Mouse (Mus musculus): ENCODE data around the gene Ppil2. TPM values are rescaled to one million over a fixed set of nuclear protein-coding genes. Genes with fewer than 3 reads are reported as not detected.

Ppil2 gene
- polyA plus RNA-seq, 1 experiment from 2014 or later = 135 TPM

GRCm38 (mm10) chr16:17117309-17117799 lies 6.3 kb upstream of the Ppil2 start:
- no peaks in the 10 kb centered on the region for H3K4me1 ChIP-seq (ENCODE audit: control insufficient read depth, insufficient read depth, low read depth, low read length)
- no peak overlapping the region for H3K4me3 ChIP-seq (ENCODE audit: low read length)
- 85% methylated on average over 5 of the region's 5 CpGs for WGBS
- H3K36me3 ChIP-seq (ENCODE audit: control insufficient read depth, insufficient read depth, low read length) = no peaks in the 10 kb centered on the region
- no peak overlapping the region for H3K4me2 ChIP-seq (ENCODE audit: low read length)
- no peaks in the 10 kb centered on the region for H3K27me3 ChIP-seq (replicated peaks; ENCODE audit: control insufficient read depth, insufficient read depth, low read length)
- no peaks in the 10 kb centered on the region for H3K9me3 ChIP-seq (ENCODE audit: control insufficient read depth, low read length)
- H3K9ac ChIP-seq (ENCODE audit: low read depth, low read length) = no peak overlapping the region
- no peak for ATAC-seq
- H3K27ac ChIP-seq (ENCODE audit: low read depth, low read length) = no peak overlapping the region

DNA sequence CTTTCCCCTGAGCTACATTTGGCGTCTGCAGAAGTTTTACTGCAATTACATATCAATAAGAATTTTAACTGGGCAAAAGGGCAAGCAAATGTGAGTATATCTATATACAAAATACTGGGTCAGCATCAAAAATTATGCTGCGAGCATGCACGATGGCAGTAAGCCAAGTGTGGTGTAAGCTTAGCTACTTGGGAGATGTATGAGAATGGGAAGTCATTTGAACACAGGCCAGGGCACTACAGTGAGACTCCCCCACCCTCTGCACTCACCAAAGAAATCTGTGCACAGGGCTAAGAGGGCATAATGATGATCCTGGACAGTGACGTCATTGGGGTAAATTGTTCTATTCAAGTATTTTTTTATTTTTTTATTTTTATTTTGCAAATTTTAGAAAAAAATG lies 6.5 kb downstream of the Ppil2 start:
- H3K9ac ChIP-seq (ENCODE audit: low read depth, low read length) = no peak overlapping the region
- 77% methylated on average over 4 of the region's 4 CpGs for WGBS
- ATAC-seq = no peak
- H3K27ac ChIP-seq (ENCODE audit: low read depth, low read length) = no peak overlapping the region
- H3K36me3 ChIP-seq (ENCODE audit: control insufficient read depth, insufficient read depth, low read length) = peaks cover 10% of the 10 kb centered on the region
- no peak overlapping the region for H3K4me3 ChIP-seq (ENCODE audit: low read length)
- H3K27me3 ChIP-seq (replicated peaks; ENCODE audit: control insufficient read depth, insufficient read depth, low read length) = no peaks in the 10 kb centered on the region
- H3K4me1 ChIP-seq (ENCODE audit: control insufficient read depth, insufficient read depth, low read depth, low read length) = peaks cover 2% of the 10 kb centered on the region; the same call in 1 of the 2 replicates
- H3K4me2 ChIP-seq (ENCODE audit: low read length) = no peak overlapping the region
- no peaks in the 10 kb centered on the region for H3K9me3 ChIP-seq (ENCODE audit: control insufficient read depth, low read length)

- peak; percentile 75 for ATAC-seq
- no peak overlapping the region for H3K4me3 ChIP-seq (ENCODE audit: low read length)
- no peak overlapping the region for H3K9ac ChIP-seq (ENCODE audit: low read depth, low read length)
- no peaks in the 10 kb centered on the region; the same call in 1 of the 2 replicates for H3K4me1 ChIP-seq (ENCODE audit: control insufficient read depth, insufficient read depth, low read depth, low read length)
- 62% methylated on average over 7 of the region's 7 CpGs for WGBS
- no peak overlapping the region for H3K27ac ChIP-seq (ENCODE audit: low read depth, low read length)
- H3K9me3 ChIP-seq (ENCODE audit: control insufficient read depth, low read length) = no peaks in the 10 kb centered on the region
- peaks cover 14% of the 10 kb centered on the region for H3K36me3 ChIP-seq (ENCODE audit: control insufficient read depth, insufficient read depth, low read length)
- H3K4me2 ChIP-seq (ENCODE audit: low read length) = no peak overlapping the region
- H3K27me3 ChIP-seq (replicated peaks; ENCODE audit: control insufficient read depth, insufficient read depth, low read length) = no peaks in the 10 kb centered on the region
Measured at GRCm38 (mm10) chr16:17102630-17103220, 8.3 kb downstream of the Ppil2 start.

DNA sequence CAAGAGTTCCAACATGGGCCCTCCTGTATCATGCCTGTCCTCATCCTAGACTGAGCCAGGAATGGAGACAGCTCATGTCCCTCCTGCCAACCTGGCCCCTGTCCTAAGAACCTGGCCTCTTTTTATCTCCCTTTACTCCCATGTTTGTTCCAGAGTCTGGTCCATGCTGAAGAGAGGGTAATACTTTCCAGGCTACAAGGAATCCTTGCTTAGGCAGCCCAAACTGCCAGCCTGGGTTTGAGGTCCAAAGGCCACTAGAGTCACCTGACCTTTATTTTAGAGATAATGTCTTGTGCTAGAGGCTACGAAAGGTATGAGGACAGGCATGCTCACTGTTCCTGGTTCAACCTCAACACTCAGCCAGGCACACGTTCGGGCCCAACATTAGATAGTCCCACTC lies 14.1 kb downstream of the Ppil2 start:
- H3K4me3 ChIP-seq (ENCODE audit: low read length) = no peak overlapping the region
- no peak overlapping the region for H3K4me2 ChIP-seq (ENCODE audit: low read length)
- H3K9ac ChIP-seq (ENCODE audit: low read depth, low read length) = no peak overlapping the region
- no peak overlapping the region for H3K27ac ChIP-seq (ENCODE audit: low read depth, low read length)
- H3K9me3 ChIP-seq (ENCODE audit: control insufficient read depth, low read length) = no peaks in the 10 kb centered on the region
- H3K27me3 ChIP-seq (replicated peaks; ENCODE audit: control insufficient read depth, insufficient read depth, low read length) = no peaks in the 10 kb centered on the region
- peaks cover 32% of the 10 kb centered on the region for H3K36me3 ChIP-seq (ENCODE audit: control insufficient read depth, insufficient read depth, low read length)
- no peaks in the 10 kb centered on the region for H3K4me1 ChIP-seq (ENCODE audit: control insufficient read depth, insufficient read depth, low read depth, low read length)
- WGBS = 100% methylated on average over 3 of the region's 3 CpGs
- ATAC-seq = no peak

DNA sequence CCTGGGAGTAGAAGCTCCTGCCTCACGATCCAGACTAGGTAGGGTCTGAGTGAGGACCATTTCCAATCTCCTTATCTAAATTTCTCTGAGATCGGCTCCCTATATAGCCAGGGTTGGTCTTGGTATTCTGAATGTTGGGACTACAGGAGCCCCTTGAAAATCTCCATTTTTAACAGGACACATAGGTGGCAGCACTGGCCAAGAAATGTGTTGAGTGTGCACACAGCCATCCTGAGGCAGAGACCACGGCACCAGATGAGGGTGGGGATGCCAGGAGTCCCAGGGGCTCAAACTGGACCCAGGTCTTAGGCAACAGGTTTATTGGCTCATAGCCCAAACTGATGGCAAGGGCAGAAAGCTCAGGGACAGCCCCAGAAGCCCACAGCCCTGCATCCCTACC lies 22.7 kb downstream of the Ppil2 start:
- Histone ChIP-seq H3K9ac (ENCODE audit: low read depth, low read length) (no peak overlapping the region), H3K9me3 (ENCODE audit: control insufficient read depth, low read length) (no peaks in the 10 kb centered on the region), H3K27ac (ENCODE audit: low read depth, low read length) (no peak overlapping the region), H3K36me3 (ENCODE audit: control insufficient read depth, insufficient read depth, low read length) (peaks cover 18% of the 10 kb centered on the region), H3K27me3 (replicated peaks; ENCODE audit: control insufficient read depth, insufficient read depth, low read length) (no peaks in the 10 kb centered on the region), H3K4me2 (ENCODE audit: low read length) (no peak overlapping the region), H3K4me1 (ENCODE audit: control insufficient read depth, insufficient read depth, low read depth, low read length) (no peaks in the 10 kb centered on the region), H3K4me3 (ENCODE audit: low read length) (no peak overlapping the region)
- 0 out of 2 replicates have a peak, but pooled peaks have one; percentile 43 for ATAC-seq
- 64% methylated on average over 3 of the region's 3 CpGs for WGBS

DNA sequence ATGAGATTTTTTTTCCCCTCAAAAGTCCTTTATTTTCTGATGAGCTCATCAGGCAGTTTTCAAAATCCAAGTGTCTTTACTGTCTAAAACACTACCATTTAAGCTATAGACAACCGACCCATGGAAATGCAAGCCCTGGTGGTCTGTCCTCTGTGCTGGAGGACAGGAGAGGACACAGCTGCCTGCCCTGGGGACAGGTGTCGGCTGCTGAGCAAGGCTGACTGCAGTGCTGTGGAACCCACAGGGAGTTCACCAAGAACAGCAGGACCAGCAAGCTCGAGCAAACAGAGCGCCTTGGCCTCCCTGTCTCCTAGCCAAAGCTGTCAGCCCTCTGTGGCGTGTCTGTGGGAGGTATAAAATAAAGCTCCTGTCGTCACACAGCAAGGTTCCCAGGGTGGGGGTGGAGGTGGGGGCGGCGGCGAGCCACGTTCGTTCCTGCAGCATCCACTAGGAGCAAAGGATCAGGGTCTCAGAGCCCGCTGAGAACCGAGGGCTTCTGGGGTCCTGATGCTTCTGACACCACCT lies 24.3 kb downstream of the Ppil2 start:
- Histone ChIP-seq H3K9ac (ENCODE audit: low read depth, low read length) (no peak overlapping the region), H3K4me3 (ENCODE audit: low read length) (no peak overlapping the region), H3K4me2 (ENCODE audit: low read length) (no peak overlapping the region), H3K27me3 (replicated peaks; ENCODE audit: control insufficient read depth, insufficient read depth, low read length) (no peaks in the 10 kb centered on the region), H3K36me3 (ENCODE audit: control insufficient read depth, insufficient read depth, low read length) (peaks cover 21% of the 10 kb centered on the region), H3K27ac (ENCODE audit: low read depth, low read length) (no peak overlapping the region), H3K9me3 (ENCODE audit: control insufficient read depth, low read length) (no peaks in the 10 kb centered on the region), H3K4me1 (ENCODE audit: control insufficient read depth, insufficient read depth, low read depth, low read length) (no peaks in the 10 kb centered on the region)
- no peak for ATAC-seq
- WGBS = 68% methylated on average over 13 of the region's 13 CpGs

DNA sequence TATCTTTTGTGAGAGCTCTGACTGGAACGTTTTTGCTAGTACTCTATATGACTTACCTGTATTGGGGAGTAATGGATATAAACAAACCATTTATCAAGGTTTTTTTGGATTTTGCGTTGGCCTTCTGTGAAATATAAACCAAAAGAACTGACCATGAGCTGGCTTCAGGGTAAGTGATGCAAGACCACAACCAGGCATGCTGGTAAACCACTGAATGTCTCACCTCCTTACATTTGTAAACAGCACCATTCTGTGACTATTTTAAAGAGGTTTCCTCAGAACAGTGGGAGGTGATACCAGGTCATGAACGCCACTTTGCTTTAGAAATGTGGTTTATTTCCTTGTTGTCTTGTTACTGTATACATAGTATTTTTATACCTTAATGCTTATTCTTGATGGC lies 24.8 kb downstream of the Ppil2 start:
- Histone ChIP-seq H3K27ac (ENCODE audit: low read depth, low read length) (no peak overlapping the region), H3K9ac (ENCODE audit: low read depth, low read length) (no peak overlapping the region), H3K4me3 (ENCODE audit: low read length) (no peak overlapping the region), H3K4me2 (ENCODE audit: low read length) (no peak overlapping the region), H3K9me3 (ENCODE audit: control insufficient read depth, low read length) (no peaks in the 10 kb centered on the region), H3K27me3 (replicated peaks; ENCODE audit: control insufficient read depth, insufficient read depth, low read length) (no peaks in the 10 kb centered on the region), H3K4me1 (ENCODE audit: control insufficient read depth, insufficient read depth, low read depth, low read length) (no peaks in the 10 kb centered on the region), H3K36me3 (ENCODE audit: control insufficient read depth, insufficient read depth, low read length) (peaks cover 21% of the 10 kb centered on the region)
- 87% methylated on average over 3 of the region's 3 CpGs for WGBS
- ATAC-seq = no peak

- H3K27ac ChIP-seq (ENCODE audit: low read depth, low read length) = no peak overlapping the region
- H3K9me3 ChIP-seq (ENCODE audit: control insufficient read depth, low read length) = no peaks in the 10 kb centered on the region
- H3K9ac ChIP-seq (ENCODE audit: low read depth, low read length) = no peak overlapping the region
- no peak for ATAC-seq
- no peaks in the 10 kb centered on the region for H3K4me1 ChIP-seq (ENCODE audit: control insufficient read depth, insufficient read depth, low read depth, low read length)
- peaks cover 21% of the 10 kb centered on the region for H3K36me3 ChIP-seq (ENCODE audit: control insufficient read depth, insufficient read depth, low read length)
- WGBS = 99% methylated on average over 4 of the region's 4 CpGs
- no peak overlapping the region for H3K4me2 ChIP-seq (ENCODE audit: low read length)
- no peaks in the 10 kb centered on the region for H3K27me3 ChIP-seq (replicated peaks; ENCODE audit: control insufficient read depth, insufficient read depth, low read length)
- no peak overlapping the region for H3K4me3 ChIP-seq (ENCODE audit: low read length)
Measured at GRCm38 (mm10) chr16:17085636-17086035, 25.4 kb downstream of the Ppil2 start.

- 91% methylated on average over 6 of the region's 6 CpGs for WGBS
- no peak overlapping the region for H3K27ac ChIP-seq (ENCODE audit: low read depth, low read length)
Measured at GRCm38 (mm10) chr16:17082121-17082792, 28.8 kb downstream of the Ppil2 start.

More at GRCm38 (mm10) chr16:17082121-17082792, 28.8 kb downstream of the Ppil2 start:
- no peak overlapping the region for H3K9ac ChIP-seq (ENCODE audit: low read depth, low read length)
- no peaks in the 10 kb centered on the region for H3K9me3 ChIP-seq (ENCODE audit: control insufficient read depth, low read length)
- peaks cover 19% of the 10 kb centered on the region for H3K36me3 ChIP-seq (ENCODE audit: control insufficient read depth, insufficient read depth, low read length)
- H3K4me1 ChIP-seq (ENCODE audit: control insufficient read depth, insufficient read depth, low read depth, low read length) = no peaks in the 10 kb centered on the region
- H3K4me3 ChIP-seq (ENCODE audit: low read length) = no peak overlapping the region
- no peaks in the 10 kb centered on the region for H3K27me3 ChIP-seq (replicated peaks; ENCODE audit: control insufficient read depth, insufficient read depth, low read length)
- H3K4me2 ChIP-seq (ENCODE audit: low read length) = no peak overlapping the region
- no peak for ATAC-seq
